Mouse (Mus musculus) brain, embryonic 14.5 days (tissue): ENCODE results near the gene Atf5. TPM values are rescaled to one million over a fixed set of nuclear protein-coding genes. Genes with fewer than 3 reads are reported as not detected.
A peak's percentile ranks its signal among the peaks of the same experiment; 100 is the strongest.

Experiments
- DNase-seq: peaks from one replicate; pipeline ENCODE4 v3.0.0-alpha.2; 2011; ENCODE audit warnings: low read depth
- CTCF ChIP-seq: fragments of 200-500 bp; IDR thresholded peaks from 2 replicates; pipeline ENCODE4 v1.5.1; 2012; ENCODE audit warnings: inconsistent platforms, mild to moderate bottlenecking, moderate library complexity, borderline replicate concordance; ENCODE audit not compliant: insufficient read depth, insufficient read length; ENCODE audit errors: extremely low read depth
- POLR2A ChIP-seq: fragments of 200-500 bp; IDR thresholded peaks from 2 replicates; pipeline ENCODE4 v1.6.1; 2012; ENCODE audit warnings: mild to moderate bottlenecking, inconsistent platforms, borderline replicate concordance; ENCODE audit not compliant: poor library complexity, insufficient read depth, insufficient read length, severe bottlenecking; ENCODE audit errors: extremely low read depth
- polyA plus RNA-seq: library from polyadenylated mRNA; depleted of rRNA; stranded (reverse); fragments of >200 nt; gene quantifications from 2 replicates; pipeline ENCODE4 v1.2.3, GENCODE M21; 2012

The Atf5 gene
- polyA plus RNA-seq, 1 experiment, result 24.8 TPM

GRCm38 (mm10) chr7:44856265-44856916, 39.9 kb upstream of the Atf5 start:
- TF ChIP-seq CTCF (no peak), POLR2A (no peak)

GRCm38 (mm10) chr7:44855036-44855435, 38.6 kb upstream of the Atf5 start:
- TF ChIP-seq CTCF (no peak), POLR2A (no peak)
- no peak for DNase-seq

More at GRCm38 (mm10) chr7:44856265-44856916, 39.9 kb upstream of the Atf5 start:
- DNase-seq, result no peak

- DNase-seq, result peak; percentile 82
- TF ChIP-seq POLR2A, result peak; percentile 7; the same call in 1 of the 2 replicates
- no peak for TF ChIP-seq CTCF
These were observed 38.0 kb upstream of the Atf5 start for GRCm38 (mm10) chr7:44854356-44855031.

GRCm38 (mm10) chr7:44853596-44854355, 37.3 kb upstream of the Atf5 start:
- no peak for DNase-seq
- TF ChIP-seq CTCF, result no peak
- no peak for TF ChIP-seq POLR2A

DNA sequence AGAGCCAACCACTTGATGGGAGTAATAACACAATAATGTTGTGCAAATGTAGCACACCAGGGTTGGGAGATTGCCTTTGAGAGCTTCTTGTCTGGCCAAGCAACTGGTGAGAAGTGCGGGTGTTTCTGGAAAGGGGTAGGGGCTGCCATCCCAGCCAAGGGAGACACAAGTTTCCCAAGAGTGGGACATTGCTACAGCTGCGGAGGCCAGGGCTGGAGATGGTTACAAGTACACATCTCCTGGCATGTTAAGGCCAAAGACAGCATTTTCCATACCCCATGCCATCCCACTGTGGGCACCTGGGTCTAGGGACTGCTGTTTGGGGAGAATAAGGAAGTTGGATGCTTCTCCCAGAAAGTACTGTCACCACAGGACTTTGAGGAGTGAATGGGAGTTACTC, 36.6 kb upstream of the Atf5 start:
- no peak for DNase-seq
- no peak for TF ChIP-seq POLR2A

DNA sequence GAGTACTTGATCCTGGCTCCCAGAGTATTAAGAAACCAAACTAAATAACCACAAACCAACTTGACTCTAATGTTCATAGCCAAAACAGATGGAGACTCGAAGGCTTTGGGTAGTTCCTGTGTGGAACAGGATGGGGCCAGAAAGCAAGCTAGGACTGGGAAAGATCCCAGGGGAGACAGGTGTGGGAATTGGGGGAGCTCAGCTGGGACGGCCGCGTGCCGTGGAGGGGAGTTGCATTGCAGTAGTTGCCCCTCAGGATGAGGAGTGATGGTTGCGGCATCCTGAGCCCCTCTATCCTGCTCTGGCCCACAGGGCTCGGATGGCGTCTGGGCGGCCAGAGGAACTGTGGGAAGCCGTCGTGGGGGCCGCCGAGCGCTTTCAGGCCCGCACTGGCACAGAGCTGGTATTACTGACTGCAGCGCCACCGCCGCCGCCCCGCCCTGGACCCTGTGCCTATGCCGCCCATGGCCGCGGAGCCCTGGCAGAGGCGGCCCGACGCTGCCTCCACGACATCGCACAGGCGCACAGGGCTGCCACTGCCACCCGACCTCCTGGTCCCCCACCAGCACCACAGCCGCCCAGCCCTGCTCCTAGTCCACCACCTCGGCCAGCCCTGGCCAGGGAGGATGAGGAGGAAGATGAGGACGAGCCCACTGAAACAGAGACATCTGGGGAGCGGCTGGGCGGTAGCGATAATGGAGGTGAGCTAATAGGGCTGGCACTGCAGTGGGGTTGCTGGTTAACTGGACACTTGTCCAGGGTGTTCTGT, 36.0 kb upstream of the Atf5 start:
- TF ChIP-seq CTCF (no peak), POLR2A (no peak)
- DNase-seq, result no peak

- no peak for TF ChIP-seq CTCF
- no peak for TF ChIP-seq POLR2A
- no peak for DNase-seq
These were observed 35.3 kb upstream of the Atf5 start for GRCm38 (mm10) chr7:44851625-44852234.

GRCm38 (mm10) chr7:44850789-44851624, 34.5 kb upstream of the Atf5 start:
- TF ChIP-seq POLR2A, result no peak

GRCm38 (mm10) chr7:44850146-44850545, 33.7 kb upstream of the Atf5 start:
- no peak for TF ChIP-seq POLR2A
- TF ChIP-seq CTCF, result no peak
- DNase-seq, result peak; percentile 88

More at GRCm38 (mm10) chr7:44850789-44851624, 34.5 kb upstream of the Atf5 start:
- DNase-seq, result no peak
